ENCODE assay signal across 7 mouse cellular contexts in genomic region chr3:89772968-89773709, GRCm38 (mm10). TPM values are rescaled to one million over a fixed set of nuclear protein-coding genes. Genes with fewer than 3 reads are reported as not detected.
DNase-seq lines count a peak whose midpoint lies in the region; ATAC-seq lines count a peak whose summit lies in the region.

TSS of gene Ube2q1 (plus strand) at chr3:89773616.

- H3K27ac ChIP-seq in intestine, embryonic 16.5 days (ENCODE audit: low read length), result peak within 1 kb of the TSS; percentile 97
- H3K27ac ChIP-seq in midbrain, embryonic 11.5 days (ENCODE audit: low read depth, low read length), result peak within 1 kb of the TSS; percentile 84

- WGBS in intestine, embryonic 16.5 days, result under 1% methylated on average over 82 of the region's 90 CpGs
- WGBS in midbrain, embryonic 11.5 days, result under 1% methylated on average over 69 of the region's 90 CpGs

- no peaks in the 10 kb centered on the region for H3K9me3 ChIP-seq in intestine, embryonic 16.5 days (ENCODE audit: control insufficient read depth, low read length)
- no peaks in the 10 kb centered on the region for H3K9me3 ChIP-seq in midbrain, embryonic 11.5 days (ENCODE audit: control insufficient read depth, low read length)

- peak within 1 kb of the TSS; percentile 93 for H3K4me3 ChIP-seq in intestine, embryonic 16.5 days (ENCODE audit: low read length)
- H3K4me3 ChIP-seq in midbrain, embryonic 11.5 days (ENCODE audit: low read depth, low read length), result peak within 1 kb of the TSS; percentile 96

- H3K4me1 ChIP-seq in intestine, embryonic 16.5 days (ENCODE audit: control insufficient read depth, insufficient read depth, low read length), result peaks cover 26% of the 10 kb centered on the region
- peaks cover 19% of the 10 kb centered on the region for H3K4me1 ChIP-seq in midbrain, embryonic 11.5 days (ENCODE audit: control insufficient read depth, insufficient read depth, low read length)

- peak within 1 kb of the TSS; percentile 100 for H3K9ac ChIP-seq in intestine, embryonic 16.5 days (ENCODE audit: low read depth, low read length)
- H3K9ac ChIP-seq in midbrain, embryonic 11.5 days (ENCODE audit: low read length), result peak within 1 kb of the TSS; percentile 99

- peak within 1 kb of the TSS; percentile 93 for H3K4me2 ChIP-seq in intestine, embryonic 16.5 days (ENCODE audit: low read depth, low read length)
- peak within 1 kb of the TSS; percentile 76 for H3K4me2 ChIP-seq in midbrain, embryonic 11.5 days

- H3K27me3 ChIP-seq in intestine, embryonic 16.5 days (replicated peaks; ENCODE audit: control insufficient read depth, insufficient read depth, low read length), result no peaks in the 10 kb centered on the region
- no peaks in the 10 kb centered on the region for H3K27me3 ChIP-seq in midbrain, embryonic 11.5 days (ENCODE audit: control insufficient read depth, insufficient read depth, low read length)

- ATAC-seq in intestine, embryonic 16.5 days, result peak; percentile 92
- peak; percentile 91 for ATAC-seq in midbrain, embryonic 11.5 days (ENCODE audit: low FRiP score)

- peaks cover 8% of the 10 kb centered on the region; the same call in 1 of the 2 replicates for H3K36me3 ChIP-seq in intestine, embryonic 16.5 days (ENCODE audit: control insufficient read depth, insufficient read depth, low read length)
- peaks cover 6% of the 10 kb centered on the region for H3K36me3 ChIP-seq in midbrain, embryonic 11.5 days (ENCODE audit: control insufficient read depth, insufficient read depth, low read length)

- intact Hi-C loops in left cerebral cortex, postnatal 36 days (cut with DNase I), result loop anchor here (2.0 to 10.0 kb wide), 6 partner anchors 41 to 458 kb away; partner anchors contain the start of genes 4933434E20Rik, Adar and Ubap2l

- peak; percentile 98 for DNase-seq in adrenal gland, adult 2 months
- DNase-seq in embryo, embryonic 11.5 days (ENCODE audit: low read depth, low spot score), result peak; percentile 87
- DNase-seq in gastrocnemius, postnatal 4 days (ENCODE audit: low spot score in 2 of 2), result peak; percentile 97 to 98
- peak; percentile 98 for DNase-seq in left cerebral cortex, postnatal 36 days (ENCODE audit: low spot score in 2 of 2)
- DNase-seq in midbrain, embryonic 11.5 days (ENCODE audit: low spot score, missing footprints), result peak; percentile 99
- peak; percentile 98 for DNase-seq in skeletal muscle tissue, adult 2 months (ENCODE audit: low read depth, low spot score)

RNA-seq across cellular contexts. Expression of gene Ube2q1, which starts in this region (rescaled TPM):
- total RNA-seq in adrenal gland, adult 2 months (2021), result 10 to 100 TPM; 66.6 to 67.5 TPM
- polyA plus RNA-seq in adrenal gland, adult 2 months (2012; rRNA removed), result 33.5 and 35.0 TPM in 2 replicates
- total RNA-seq in gastrocnemius, postnatal 4 days (2021), result 10 to 100 TPM; 29.5 to 33.4 TPM
- 8.2 and 11.5 TPM in 2 replicates for polyA plus RNA-seq in intestine, embryonic 16.5 days (2015; fragmentation: Nextera tagmentation; extraction: Ambion mirVana)
- 10 to 100 TPM; 83.9 to 91.6 TPM for total RNA-seq in left cerebral cortex, postnatal 36 days (2021)
- polyA plus RNA-seq in midbrain, embryonic 11.5 days (2014; fragmentation: Nextera tagmentation; extraction: Ambion mirVana), result 20.4 and 22.7 TPM in 2 replicates

Comparison
In these comparisons a context has a peak if more than half of its experiments do, and no peak if none do; other contexts are left out.
1. Peak in every context shown above with its lines: DNase-seq, ATAC-seq, H3K4me3 ChIP-seq and H3K27ac ChIP-seq.